8 mouse cellular contexts compared by ENCODE assay signal in the genomic region with DNA sequence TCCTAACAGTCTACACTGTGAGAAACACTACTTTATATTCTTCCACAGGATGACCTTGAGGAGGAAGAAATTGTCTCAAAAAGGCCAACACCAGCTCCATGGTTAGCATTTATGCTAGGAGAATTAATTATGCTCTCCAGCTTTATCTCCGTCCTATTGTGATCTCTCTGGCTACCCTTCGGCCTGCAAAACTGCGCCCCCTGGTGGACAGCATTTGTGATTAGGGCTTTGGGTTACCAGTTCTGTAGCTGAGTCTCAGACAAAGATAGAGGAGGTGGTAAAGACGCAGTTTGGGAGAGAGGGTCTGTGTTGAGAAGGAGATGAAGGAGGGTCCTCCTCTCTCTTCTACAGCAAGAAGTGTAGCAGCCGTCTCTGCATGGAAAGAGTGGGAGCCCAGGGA. TPM values are rescaled to one million over a fixed set of nuclear protein-coding genes. Genes with fewer than 3 reads are reported as not detected.
DNase-seq lines count a peak whose midpoint lies in the region; ATAC-seq and TF ChIP-seq lines count a peak whose summit lies in the region.

No protein-coding gene starts in this region.

- no peak overlapping the region for H3K4me3 ChIP-seq in embryonic fibroblast, embryonic 13.5 days (ENCODE audit: insufficient read depth, low read length)

- DNase-seq in cerebellum, adult 18-20 months: peak; percentile 50 to 62
- DNase-seq in 3T3-L1 (ENCODE audit: low read depth, low spot score): peak; percentile 73
- peak; percentile 62 for DNase-seq in adrenal gland, adult 2 months
- DNase-seq in kidney, postnatal 10 days: peak; percentile 90
- peak; percentile 43 to 69 for DNase-seq in spleen, postnatal 14 days (ENCODE audit: low spot score in 2 of 2)

- no peak overlapping the region for H3K27ac ChIP-seq in embryonic fibroblast, embryonic 13.5 days (ENCODE audit: insufficient read depth, low read length)

- ATAC-seq in cerebellum, adult (ENCODE audit: insufficient number of reproducible peaks, low FRiP score, low TSS enrichment): no peak
- peak; percentile 62 for ATAC-seq in megakaryocyte, adult 5-6 weeks (ENCODE audit: poor library complexity, severe bottlenecking)

- H3K4me1 ChIP-seq in embryonic fibroblast, embryonic 13.5 days (ENCODE audit: control insufficient read depth, insufficient read depth, low read length): 0 out of 2 replicates have a peak, but pooled peaks cover 8% of the 10 kb centered on the region

- TF ChIP-seq CTCF in embryonic fibroblast, embryonic 13.5 days (IDR thresholded peaks at IDR 0.05; ENCODE audit: borderline replicate concordance, insufficient read depth, low read length): peak; percentile 60; the same call in 1 of the 2 replicates

- no peak for TF ChIP-seq POLR2A in embryonic fibroblast, embryonic 13.5 days (IDR thresholded peaks at IDR 0.05; ENCODE audit: low read depth, low read length)

RNA-seq across cellular contexts. Expression of a gene that starts 10.6 kb away (rescaled TPM):
- not detected for total RNA-seq in adrenal gland, adult 2 months (2021)
- polyA plus RNA-seq in adrenal gland, adult 2 months (2012; rRNA removed): 0.15 and 0.28 TPM in 2 replicates
- polyA plus RNA-seq in embryonic fibroblast, embryonic 13.5 days (2011; ENCODE audit: insufficient read length, low read depth, missing spikeins): 1.1 and 1.5 TPM in 2 replicates
- 0.36 and 0.45 TPM in 2 replicates for total RNA-seq in megakaryocyte, adult 5-6 weeks (2015)
- total RNA-seq in megakaryocyte, adult 5-6 weeks (2017): not detected in 2 replicates

RNA-seq across cellular contexts. Expression of a gene that starts 23.9 kb away (rescaled TPM):
- 10 to 100 TPM; 35.1 to 83.1 TPM for total RNA-seq in adrenal gland, adult 2 months (2021)
- 119 and 180 TPM in 2 replicates for polyA plus RNA-seq in adrenal gland, adult 2 months (2012; rRNA removed)
- 147 and 179 TPM in 2 replicates for polyA plus RNA-seq in embryonic fibroblast, embryonic 13.5 days (2011; ENCODE audit: insufficient read length, low read depth, missing spikeins)
- total RNA-seq in megakaryocyte, adult 5-6 weeks (2015): 0.75 TPM in 1 of 2 replicates, not detected in the other
- 0.22 and 1.2 TPM in 2 replicates for total RNA-seq in megakaryocyte, adult 5-6 weeks (2017)

RNA-seq across cellular contexts. Expression of a gene that starts 28.6 kb away (rescaled TPM):
- total RNA-seq in adrenal gland, adult 2 months (2021): under 1 TPM; 0.14 to 0.17 TPM
- polyA plus RNA-seq in adrenal gland, adult 2 months (2012; rRNA removed): 0.38 and 0.40 TPM in 2 replicates
- not detected in 2 replicates for polyA plus RNA-seq in embryonic fibroblast, embryonic 13.5 days (2011; ENCODE audit: insufficient read length, low read depth, missing spikeins)
- total RNA-seq in megakaryocyte, adult 5-6 weeks (2015): not detected in 2 replicates
- not detected in 2 replicates for total RNA-seq in megakaryocyte, adult 5-6 weeks (2017)

RNA-seq across cellular contexts. Expression of a gene that starts 46.3 kb away (rescaled TPM):
- 1 to 10 TPM; 3.1 to 5.7 TPM for total RNA-seq in adrenal gland, adult 2 months (2021)
- polyA plus RNA-seq in adrenal gland, adult 2 months (2012; rRNA removed): 0.66 and 1.00 TPM in 2 replicates
- polyA plus RNA-seq in embryonic fibroblast, embryonic 13.5 days (2011; ENCODE audit: insufficient read length, low read depth, missing spikeins): 3.7 and 5.4 TPM in 2 replicates
- not detected in 2 replicates for total RNA-seq in megakaryocyte, adult 5-6 weeks (2015)
- not detected in 2 replicates for total RNA-seq in megakaryocyte, adult 5-6 weeks (2017)

Comparison
In these comparisons a context has a peak if more than half of its experiments do, and no peak if none do; other contexts are left out.
1. RNA of a gene that starts 23.9 kb away (total RNA-seq): 35.1 to 83.1 TPM in adrenal gland, adult 2 months; 0.22 to 1.2 TPM in megakaryocyte, adult 5-6 weeks; every median in the first group is over 10 times any median in the second.
2. Peak in every context shown above with its lines, with median percentiles within 50 percentile points of each other: DNase-seq.